Mouse (Mus musculus): ENCODE measurements around the gene Tmem97. TPM values are rescaled to one million over a fixed set of nuclear protein-coding genes. Genes with fewer than 3 reads are reported as not detected.
A peak's percentile ranks its signal among the peaks of the same experiment; 100 is the strongest.

Gene Tmem97
- polyA plus RNA-seq, 1 experiment from 2014 or later = 68.2 TPM

GRCm38 (mm10) chr11:78571854-78572253 is 21.3 kb upstream of the Tmem97 start:
- Histone ChIP-seq H3K9ac (ENCODE audit: low read length) (no peak overlapping the region), H3K4me1 (replicated peaks; ENCODE audit: control insufficient read depth, insufficient read depth) (no peaks in the 10 kb centered on the region), H3K36me3 (ENCODE audit: control insufficient read depth, insufficient read depth, low read length) (peaks cover 3% of the 10 kb centered on the region; the same call in 1 of the 2 replicates), H3K9me3 (ENCODE audit: control insufficient read depth, low read length) (no peaks in the 10 kb centered on the region), H3K4me3 (ENCODE audit: low read depth, low read length) (no peak overlapping the region), H3K4me2 (replicated peaks; ENCODE audit: low read depth) (no peak overlapping the region), H3K27ac (replicated peaks) (no peak overlapping the region), H3K27me3 (ENCODE audit: control insufficient read depth, insufficient read depth, low read length) (no peaks in the 10 kb centered on the region)
- TF ChIP-seq EP300 (optimal IDR thresholded peaks at IDR 0.05) = no peak
- no peak for TF ChIP-seq CTCF (IDR thresholded peaks at IDR 0.05; ENCODE audit: low read depth)
- no peak for DNase-seq (ENCODE audit: low spot score)
- WGBS = 81% methylated on average over 6 of the region's 6 CpGs
- ATAC-seq (ENCODE audit: low FRiP score, low TSS enrichment) = no peak

GRCm38 (mm10) chr11:78571441-78571840 is 20.9 kb upstream of the Tmem97 start:
- Histone ChIP-seq H3K9me3 (ENCODE audit: control insufficient read depth, low read length) (no peaks in the 10 kb centered on the region), H3K4me2 (replicated peaks; ENCODE audit: low read depth) (no peak overlapping the region), H3K27me3 (ENCODE audit: control insufficient read depth, insufficient read depth, low read length) (no peaks in the 10 kb centered on the region), H3K36me3 (ENCODE audit: control insufficient read depth, insufficient read depth, low read length) (peaks cover 1% of the 10 kb centered on the region; the same call in 1 of the 2 replicates), H3K9ac (ENCODE audit: low read length) (no peak overlapping the region), H3K4me3 (ENCODE audit: low read depth, low read length) (no peak overlapping the region), H3K4me1 (replicated peaks; ENCODE audit: control insufficient read depth, insufficient read depth) (no peaks in the 10 kb centered on the region), H3K27ac (replicated peaks) (no peak overlapping the region)
- WGBS = 95% methylated on average over 8 of the region's 8 CpGs
- no peak for DNase-seq (ENCODE audit: low spot score)
- TF ChIP-seq CTCF (IDR thresholded peaks at IDR 0.05; ENCODE audit: low read depth) (no peak), EP300 (optimal IDR thresholded peaks at IDR 0.05) (no peak)
- no peak for ATAC-seq (ENCODE audit: low FRiP score, low TSS enrichment)

- 81% methylated on average over 3 of the region's 3 CpGs for WGBS
- H3K9me3 ChIP-seq (ENCODE audit: control insufficient read depth, low read length) = no peaks in the 10 kb centered on the region
- TF ChIP-seq EP300 (optimal IDR thresholded peaks at IDR 0.05) (no peak), CTCF (IDR thresholded peaks at IDR 0.05; ENCODE audit: low read depth) (no peak)
- DNase-seq (ENCODE audit: low spot score) (no peak), ATAC-seq (ENCODE audit: low FRiP score, low TSS enrichment) (no peak)
- no peak overlapping the region for H3K4me2 ChIP-seq (replicated peaks; ENCODE audit: low read depth)
- H3K9ac ChIP-seq (ENCODE audit: low read length) = no peak overlapping the region
- H3K4me1 ChIP-seq (replicated peaks; ENCODE audit: control insufficient read depth, insufficient read depth) = no peaks in the 10 kb centered on the region
- H3K27ac ChIP-seq (replicated peaks) = no peak overlapping the region
- H3K36me3 ChIP-seq (ENCODE audit: control insufficient read depth, insufficient read depth, low read length) = no peaks in the 10 kb centered on the region; the same call in 1 of the 2 replicates
- no peaks in the 10 kb centered on the region for H3K27me3 ChIP-seq (ENCODE audit: control insufficient read depth, insufficient read depth, low read length)
- H3K4me3 ChIP-seq (ENCODE audit: low read depth, low read length) = no peak overlapping the region
Observed at GRCm38 (mm10) chr11:78569806-78570205, 19.2 kb upstream of the Tmem97 start.

GRCm38 (mm10) chr11:78568827-78569226 is 18.2 kb upstream of the Tmem97 start:
- H3K4me1 ChIP-seq (replicated peaks; ENCODE audit: control insufficient read depth, insufficient read depth) = no peaks in the 10 kb centered on the region
- H3K9me3 ChIP-seq (ENCODE audit: control insufficient read depth, low read length) = no peaks in the 10 kb centered on the region
- H3K9ac ChIP-seq (ENCODE audit: low read length) = no peak overlapping the region
- H3K27ac ChIP-seq (replicated peaks) = no peak overlapping the region
- DNase-seq (ENCODE audit: low spot score) (no peak), ATAC-seq (ENCODE audit: low FRiP score, low TSS enrichment) (no peak)
- no peak overlapping the region for H3K4me3 ChIP-seq (ENCODE audit: low read depth, low read length)
- H3K4me2 ChIP-seq (replicated peaks; ENCODE audit: low read depth) = no peak overlapping the region
- H3K36me3 ChIP-seq (ENCODE audit: control insufficient read depth, insufficient read depth, low read length) = no peaks in the 10 kb centered on the region; the same call in 1 of the 2 replicates
- no peak for TF ChIP-seq EP300 (optimal IDR thresholded peaks at IDR 0.05)
- no peak for TF ChIP-seq CTCF (IDR thresholded peaks at IDR 0.05; ENCODE audit: low read depth)
- H3K27me3 ChIP-seq (ENCODE audit: control insufficient read depth, insufficient read depth, low read length) = no peaks in the 10 kb centered on the region
- 87% methylated on average over 10 of the region's 10 CpGs for WGBS

- H3K9ac ChIP-seq (ENCODE audit: low read length) = no peak overlapping the region
- DNase-seq (ENCODE audit: low spot score) (no peak), ATAC-seq (ENCODE audit: low FRiP score, low TSS enrichment) (no peak)
- H3K27ac ChIP-seq (replicated peaks) = no peak overlapping the region
- H3K4me3 ChIP-seq (ENCODE audit: low read depth, low read length) = no peak overlapping the region
- H3K4me1 ChIP-seq (replicated peaks; ENCODE audit: control insufficient read depth, insufficient read depth) = no peaks in the 10 kb centered on the region
- H3K27me3 ChIP-seq (ENCODE audit: control insufficient read depth, insufficient read depth, low read length) = no peaks in the 10 kb centered on the region
- H3K4me2 ChIP-seq (replicated peaks; ENCODE audit: low read depth) = no peak overlapping the region
- no peak for TF ChIP-seq CTCF (IDR thresholded peaks at IDR 0.05; ENCODE audit: low read depth)
- no peak for TF ChIP-seq EP300 (optimal IDR thresholded peaks at IDR 0.05)
- H3K36me3 ChIP-seq (ENCODE audit: control insufficient read depth, insufficient read depth, low read length) = no peaks in the 10 kb centered on the region; the same call in 1 of the 2 replicates
- no peaks in the 10 kb centered on the region for H3K9me3 ChIP-seq (ENCODE audit: control insufficient read depth, low read length)
- WGBS = 89% methylated on average over 6 of the region's 6 CpGs
Observed at GRCm38 (mm10) chr11:78567614-78568013, 17.0 kb upstream of the Tmem97 start.

GRCm38 (mm10) chr11:78566775-78567174 is 16.2 kb upstream of the Tmem97 start:
- Histone ChIP-seq H3K4me1 (replicated peaks; ENCODE audit: control insufficient read depth, insufficient read depth) (no peaks in the 10 kb centered on the region), H3K4me2 (replicated peaks; ENCODE audit: low read depth) (no peak overlapping the region), H3K9me3 (ENCODE audit: control insufficient read depth, low read length) (no peaks in the 10 kb centered on the region), H3K9ac (ENCODE audit: low read length) (no peak overlapping the region), H3K4me3 (ENCODE audit: low read depth, low read length) (no peak overlapping the region), H3K27me3 (ENCODE audit: control insufficient read depth, insufficient read depth, low read length) (no peaks in the 10 kb centered on the region), H3K36me3 (ENCODE audit: control insufficient read depth, insufficient read depth, low read length) (no peaks in the 10 kb centered on the region; the same call in 1 of the 2 replicates), H3K27ac (replicated peaks) (peak overlapping the region; percentile 30; the same call in 1 of the 2 replicates)
- DNase-seq (ENCODE audit: low spot score) (no peak), ATAC-seq (ENCODE audit: low FRiP score, low TSS enrichment) (no peak)
- 41% methylated on average over 6 of the region's 6 CpGs for WGBS
- no peak for TF ChIP-seq CTCF (IDR thresholded peaks at IDR 0.05; ENCODE audit: low read depth)
- TF ChIP-seq EP300 (optimal IDR thresholded peaks at IDR 0.05) = no peak

Data from stomach, postnatal 0 days (tissue).